Mouse (Mus musculus) hindbrain, postnatal 0 days (tissue): ENCODE results near the gene Coa7. TPM values are rescaled to one million over a fixed set of nuclear protein-coding genes. Genes with fewer than 3 reads are reported as not detected.

Experiments
- ATAC-seq: fragments of 200-750 bp; cut with Nextera tagmentation; 2 replicates; pipeline ENCODE4 v1.8.0; 2017; ENCODE audit warnings: mild to moderate bottlenecking, moderate TSS enrichment, moderate library complexity
- DNase-seq: peaks from one replicate; pipeline ENCODE4 v3.0.0-alpha.2; 2015; ENCODE audit warnings: low spot score
- H3K27ac ChIP-seq: fragments of 300-500 bp; sonication (generic); 2 replicates; pipeline ENCODE4 v1.5.1; 2014; ENCODE audit warnings: mild to moderate bottlenecking
- H3K27me3 ChIP-seq: fragments of 300-500 bp; sonication (generic); 2 replicates; pipeline ENCODE4 v1.6.1; 2014; ENCODE audit warnings: low read length, mixed read lengths; ENCODE audit not compliant: insufficient read depth
- H3K36me3 ChIP-seq: fragments of 300-500 bp; sonication (generic); 2 replicates; pipeline ENCODE4 v1.6.1; 2014; ENCODE audit warnings: low read length, mixed read lengths; ENCODE audit not compliant: insufficient read depth
- H3K4me1 ChIP-seq: fragments of 300-500 bp; sonication (generic); 2 replicates; pipeline ENCODE4 v1.6.1; 2014; ENCODE audit warnings: antibody characterized with exemption, low read length, mixed read lengths; ENCODE audit not compliant: insufficient read depth
- H3K4me2 ChIP-seq: fragments of 300-500 bp; sonication (generic); 2 replicates; pipeline ENCODE4 v1.6.1; 2014; ENCODE audit warnings: low read depth, mild to moderate bottlenecking, low read length, moderate library complexity, mixed read lengths
- H3K4me3 ChIP-seq: fragments of 300-500 bp; sonication (generic); 2 replicates; pipeline ENCODE4 v1.5.1; 2014; ENCODE audit warnings: low read length
- H3K9ac ChIP-seq: fragments of 300-500 bp; sonication (generic); replicated peaks from 2 replicates; pipeline ENCODE4 v1.6.1; 2014; ENCODE audit warnings: mild to moderate bottlenecking, low read length, moderate library complexity, mixed read lengths
- H3K9me3 ChIP-seq: fragments of 300-500 bp; sonication (generic); 2 replicates; pipeline ENCODE4 v1.6.1; 2016; ENCODE audit warnings: low read length, mixed read lengths
- CTCF ChIP-seq: IDR thresholded peaks from 2 replicates; pipeline ENCODE4 v1.5.1; 2016; ENCODE audit warnings: antibody characterized with exemption, control low read depth, low read depth
- WGBS: fragments of 180-500 bp; shearing (Covaris S2); extraction: QIAGEN DNeasy Blood & Tissue Kit; methylation state at CpG from one replicate; pipeline ENCODE4 v1.1.7; 2014; 5-methylcytosine and 5-hydroxymethylcytosine counted together
- polyA plus RNA-seq: library from polyadenylated mRNA; unstranded; fragments of >200 nt; fragmentation: Nextera tagmentation; extraction: Ambion mirVana; gene quantifications from 2 replicates; pipeline ENCODE4 v1.2.1, GENCODE M21; 2015
- total RNA-seq: library from RNA; depleted of rRNA; stranded (reverse); fragments of >200 nt; gene quantifications from 2 replicates; pipeline ENCODE4 v1.2.3, GENCODE M21; 2014

The Coa7 gene
- total and polyA plus RNA-seq, 2 experiments from 2014 or later = 31.7 to 54.2 TPM

DNA sequence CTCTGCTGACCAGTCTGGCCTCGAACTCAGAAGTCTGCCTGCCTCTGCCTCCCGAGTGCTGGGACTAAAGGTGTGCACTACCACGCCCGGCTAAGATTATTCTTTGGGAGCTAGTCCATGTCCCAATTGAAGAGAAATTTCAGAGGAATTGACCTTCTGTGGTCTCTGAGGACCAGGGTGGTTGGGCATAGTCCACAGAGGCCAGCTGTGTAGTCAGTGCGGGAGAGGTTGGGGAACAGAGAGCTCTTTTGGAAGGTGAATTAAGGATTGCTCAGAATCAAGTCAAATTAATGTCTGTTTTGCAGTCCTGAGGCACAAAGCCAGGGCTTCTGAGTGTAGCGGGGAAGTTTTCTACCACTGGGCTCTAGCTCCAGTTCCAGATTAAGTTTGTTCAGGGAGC, 1.9 kb downstream of the Coa7 start:
- H3K4me3 ChIP-seq = no peak overlapping the region
- H3K9me3 ChIP-seq = no peaks in the 10 kb centered on the region
- H3K27me3 ChIP-seq = no peaks in the 10 kb centered on the region
- no peak overlapping the region for H3K4me2 ChIP-seq
- no peak overlapping the region for H3K27ac ChIP-seq
- no peaks in the 10 kb centered on the region for H3K4me1 ChIP-seq
- WGBS = 95% methylated on average over 6 of the region's 6 CpGs
- H3K9ac ChIP-seq = no peak overlapping the region
- ATAC-seq (no peak), DNase-seq (no peak)
- TF ChIP-seq CTCF = no peak
- 0 out of 2 replicates have a peak, but pooled peaks cover 4% of the 10 kb centered on the region for H3K36me3 ChIP-seq

- 80% methylated on average over 9 of the region's 9 CpGs for WGBS
- no peaks in the 10 kb centered on the region for H3K27me3 ChIP-seq
- H3K4me2 ChIP-seq = no peak overlapping the region
- ATAC-seq (no peak), DNase-seq (no peak)
- H3K9me3 ChIP-seq = no peaks in the 10 kb centered on the region
- TF ChIP-seq CTCF = no peak
- H3K27ac ChIP-seq = no peak overlapping the region
- H3K4me1 ChIP-seq = no peaks in the 10 kb centered on the region
- H3K9ac ChIP-seq = no peak overlapping the region
- H3K36me3 ChIP-seq = 0 out of 2 replicates have a peak, but pooled peaks cover 4% of the 10 kb centered on the region
- H3K4me3 ChIP-seq = no peak overlapping the region
Observed at GRCm38 (mm10) chr4:108332041-108332440, 4.1 kb downstream of the Coa7 start.

- WGBS = 86% methylated on average over 6 of the region's 6 CpGs
- DNase-seq (no peak), ATAC-seq (no peak)
- TF ChIP-seq CTCF = no peak
- no peaks in the 10 kb centered on the region for H3K4me1 ChIP-seq
- H3K27me3 ChIP-seq = no peaks in the 10 kb centered on the region
- no peak overlapping the region for H3K4me2 ChIP-seq
- peaks cover 8% of the 10 kb centered on the region; the same call in 1 of the 2 replicates for H3K36me3 ChIP-seq
- no peak overlapping the region for H3K27ac ChIP-seq
- H3K4me3 ChIP-seq = no peak overlapping the region
- H3K9me3 ChIP-seq = no peaks in the 10 kb centered on the region
- H3K9ac ChIP-seq = no peak overlapping the region
Observed at GRCm38 (mm10) chr4:108335413-108335812, 7.5 kb downstream of the Coa7 start.

DNA sequence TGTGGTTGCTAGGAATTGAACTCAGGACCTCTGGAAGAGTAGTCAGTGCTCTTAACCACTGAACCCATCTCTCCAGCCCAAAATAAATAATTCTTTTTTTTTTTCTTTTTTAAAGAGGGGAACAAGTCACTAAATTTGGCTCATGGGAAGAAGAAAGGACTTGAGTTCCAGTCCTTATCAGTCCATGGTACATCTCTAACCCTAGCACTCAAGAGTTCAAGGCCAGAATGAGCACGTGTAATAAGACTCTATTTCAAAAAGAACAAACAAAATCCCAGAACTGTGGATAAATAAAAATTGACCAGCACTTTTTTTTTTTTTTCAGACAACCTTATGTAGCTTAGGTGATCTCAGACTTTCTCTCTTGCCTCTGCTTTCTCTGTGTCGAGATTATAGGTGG, 8.8 kb downstream of the Coa7 start:
- peaks cover 8% of the 10 kb centered on the region; the same call in 1 of the 2 replicates for H3K36me3 ChIP-seq
- no peaks in the 10 kb centered on the region for H3K27me3 ChIP-seq
- 80% methylated on average over 2 of the region's 2 CpGs for WGBS

GRCm38 (mm10) chr4:108337817-108338216, 9.9 kb downstream of the Coa7 start:
- no peaks in the 10 kb centered on the region for H3K4me1 ChIP-seq
- no peaks in the 10 kb centered on the region for H3K9me3 ChIP-seq
- H3K4me2 ChIP-seq = no peak overlapping the region
- H3K4me3 ChIP-seq = no peak overlapping the region
- no peak for ATAC-seq
- H3K27me3 ChIP-seq = no peaks in the 10 kb centered on the region
- 24% methylated on average over 3 of the region's 3 CpGs for WGBS
- TF ChIP-seq CTCF = no peak
- DNase-seq = no peak
- peaks cover 8% of the 10 kb centered on the region; the same call in 1 of the 2 replicates for H3K36me3 ChIP-seq
- no peak overlapping the region for H3K9ac ChIP-seq
- peak overlapping the region; percentile 64; the same call in 1 of the 2 replicates for H3K27ac ChIP-seq

More for the DNA sequence above, 8.8 kb downstream of the Coa7 start:
- H3K4me3 ChIP-seq = no peak overlapping the region
- no peak for DNase-seq
- H3K27ac ChIP-seq = no peak overlapping the region
- no peak for ATAC-seq
- H3K9ac ChIP-seq = no peak overlapping the region
- TF ChIP-seq CTCF = no peak
- H3K4me2 ChIP-seq = no peak overlapping the region
- H3K9me3 ChIP-seq = no peaks in the 10 kb centered on the region
- H3K4me1 ChIP-seq = no peaks in the 10 kb centered on the region

DNA sequence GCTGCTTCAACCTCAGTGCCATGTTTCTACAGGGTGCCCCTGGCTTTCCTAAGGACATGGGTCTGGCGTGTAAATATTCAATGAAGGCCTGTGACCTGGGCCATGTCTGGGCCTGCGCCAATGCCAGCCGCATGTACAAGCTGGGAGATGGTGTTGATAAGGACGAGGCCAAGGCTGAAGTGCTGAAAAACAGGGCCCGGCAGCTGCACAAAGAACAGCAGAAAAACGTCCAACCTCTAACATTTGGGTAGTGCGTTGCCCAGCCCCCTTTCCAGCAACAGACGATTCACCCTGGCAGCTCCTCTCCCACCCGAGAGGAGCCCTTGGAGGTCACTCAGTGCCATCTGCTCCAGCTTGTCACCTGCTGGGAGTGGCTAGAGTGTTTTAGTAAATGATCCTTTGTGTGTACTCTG, 10.4 kb downstream of the Coa7 start:
- H3K36me3 ChIP-seq = peaks cover 8% of the 10 kb centered on the region; the same call in 1 of the 2 replicates
- WGBS = 50% methylated on average over 9 of the region's 9 CpGs
- ATAC-seq (no peak), DNase-seq (peak; percentile 28)
- H3K4me2 ChIP-seq = no peak overlapping the region
- H3K9me3 ChIP-seq = no peaks in the 10 kb centered on the region
- no peaks in the 10 kb centered on the region for H3K4me1 ChIP-seq
- no peak overlapping the region for H3K4me3 ChIP-seq
- TF ChIP-seq CTCF = no peak
- no peaks in the 10 kb centered on the region for H3K27me3 ChIP-seq
- H3K9ac ChIP-seq = no peak overlapping the region
- peak overlapping the region; percentile 64; the same call in 1 of the 2 replicates for H3K27ac ChIP-seq

DNA sequence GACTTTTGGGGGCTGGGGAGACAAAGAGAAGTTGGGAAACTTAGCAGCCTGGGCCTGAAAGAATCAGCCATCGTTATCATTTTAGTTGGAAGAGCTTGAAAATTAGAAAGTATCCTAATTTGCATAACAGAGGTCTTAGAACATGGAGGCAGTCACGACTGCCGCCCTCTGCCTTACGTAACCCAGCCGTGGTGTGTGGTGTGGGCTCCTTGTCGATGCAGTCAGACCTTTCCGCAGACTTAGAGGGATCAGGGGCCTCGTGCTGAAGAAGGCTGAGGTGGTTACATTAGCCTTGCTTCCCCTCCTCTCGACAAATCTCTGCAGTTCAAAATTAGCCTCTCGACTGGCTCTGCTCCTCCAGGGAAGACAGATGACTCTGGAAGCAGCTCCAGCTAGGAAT, 10.9 kb downstream of the Coa7 start:
- H3K4me3 ChIP-seq = no peak overlapping the region
- no peaks in the 10 kb centered on the region for H3K27me3 ChIP-seq
- DNase-seq = no peak
- H3K27ac ChIP-seq = peak overlapping the region; percentile 64
- no peaks in the 10 kb centered on the region for H3K4me1 ChIP-seq
- no peaks in the 10 kb centered on the region for H3K9me3 ChIP-seq
- H3K36me3 ChIP-seq = peaks cover 8% of the 10 kb centered on the region; the same call in 1 of the 2 replicates
- no peak for ATAC-seq
- no peak overlapping the region for H3K4me2 ChIP-seq
- 56% methylated on average over 10 of the region's 10 CpGs for WGBS
- no peak overlapping the region for H3K9ac ChIP-seq
- TF ChIP-seq CTCF = no peak
